Mouse (Mus musculus): Measurements from ENCODE around the gene Tecpr2.

GRCm38 (mm10) chr12:110939385-110939784 lies 50.3 kb downstream of the Tecpr2 start:
- no peak for TF ChIP-seq POLR2A (IDR thresholded peaks at IDR 0.05; ENCODE audit: low read depth, low read length)
- TF ChIP-seq CTCF (IDR thresholded peaks at IDR 0.05; ENCODE audit: borderline replicate concordance, insufficient read depth, low read length), result no peak

All from embryonic fibroblast, embryonic 13.5 days (primary cell).